Mouse (Mus musculus) MEL (cell line): Measurements from ENCODE around the gene Ebf3. TPM values are rescaled to one million over a fixed set of nuclear protein-coding genes. Genes with fewer than 3 reads are reported as not detected.

Experiments used
- DNase-seq: peaks from one replicate; pipeline ENCODE4 v3.0.0; 2011; ENCODE audit warnings: low read depth, low spot score
- H3K27ac ChIP-seq: 2 replicates; pipeline ENCODE4 v1.5.1; 2012; ENCODE audit warnings: low read depth, mild to moderate bottlenecking, control low read depth, low read length, moderate library complexity; ENCODE audit not compliant: control insufficient read depth
- H3K27me3 ChIP-seq, 2 experiments: fragments of 150-350 bp in 1 of 2; sonication (generic) in 1 of 2; 2 replicates each; pipeline ENCODE4 v1.6.1; 2012; ENCODE audit warnings: low read length in 2 of 2, mild to moderate bottlenecking in 2 of 2, improper control_type of control experiment in 1 of 2, moderate library complexity in 1 of 2; ENCODE audit not compliant: insufficient read depth in 2 of 2, control insufficient read depth in 1 of 2
- H3K36me3 ChIP-seq, 2 experiments: 2 replicates each; pipeline ENCODE4 v1.6.1; 2012 to 2014; ENCODE audit warnings: low read length in 2 of 2, improper control_type of control experiment in 1 of 2, inconsistent platforms in 1 of 2, mild to moderate bottlenecking in 1 of 2; ENCODE audit not compliant: insufficient read depth in 2 of 2, control insufficient read depth in 1 of 2
- H3K4me1 ChIP-seq, 2 experiments: fragments of 150-350 bp in 1 of 2; sonication (generic) in 1 of 2; 2 replicates each; pipeline ENCODE4 v1.6.1; 2012; ENCODE audit warnings: low read length in 2 of 2, improper control_type of control experiment in 1 of 2, mild to moderate bottlenecking in 1 of 2; ENCODE audit not compliant: insufficient read depth in 2 of 2, control insufficient read depth in 1 of 2
- H3K4me3 ChIP-seq, 2 experiments: fragments of 150-350 bp in 1 of 2; sonication (generic) in 1 of 2; 2 replicates each; pipeline ENCODE4 v1.5.1; 2012; ENCODE audit warnings: low read depth in 2 of 2, low read length in 2 of 2, mild to moderate bottlenecking in 2 of 2, moderate library complexity in 2 of 2, control low read depth in 1 of 2, improper control_type of control experiment in 1 of 2; ENCODE audit not compliant: control insufficient read depth in 1 of 2, insufficient read depth in 1 of 2
- H3K79me2 ChIP-seq: 2 replicates; pipeline ENCODE4 v1.6.1; 2012; ENCODE audit warnings: mild to moderate bottlenecking, low read length, moderate library complexity; ENCODE audit not compliant: control insufficient read depth, poor library complexity, insufficient read depth
- H3K9ac ChIP-seq: 2 replicates; pipeline ENCODE4 v1.6.1; 2012; ENCODE audit warnings: low read depth, mild to moderate bottlenecking, control low read depth, low read length, moderate library complexity; ENCODE audit not compliant: control insufficient read depth, poor library complexity, severe bottlenecking
- H3K9me3 ChIP-seq: fragments of 150-350 bp; sonication (generic); replicated peaks from 2 replicates; pipeline ENCODE4 v1.6.1; 2012; ENCODE audit warnings: mild to moderate bottlenecking, low read length, improper control_type of control experiment, moderate library complexity; ENCODE audit not compliant: insufficient read depth
- BHLHE40 ChIP-seq: IDR thresholded peaks from 2 replicates; pipeline ENCODE4 v1.6.1; 2012; ENCODE audit warnings: low read depth, mild to moderate bottlenecking, inconsistent platforms, low read length, improper control_type of control experiment, borderline replicate concordance
- CHD1 ChIP-seq: IDR thresholded peaks from 2 replicates; pipeline ENCODE4 v1.6.1; 2012; ENCODE audit warnings: low read depth, mild to moderate bottlenecking, inconsistent platforms, low read length, improper control_type of control experiment
- CHD2 ChIP-seq: IDR thresholded peaks from 2 replicates; pipeline ENCODE4 v1.6.1; 2011; ENCODE audit warnings: low read length, improper control_type of control experiment
- CTCF ChIP-seq, 3 experiments: IDR thresholded peaks in 2 of 3; conservative IDR thresholded peaks in 1 of 3; 2 replicates each; pipeline ENCODE4 v1.5.1; 2011 to 2012; ENCODE audit warnings: low read length in 3 of 3, low read depth in 2 of 3, mild to moderate bottlenecking in 2 of 3, improper control_type of control experiment in 1 of 3, inconsistent platforms in 1 of 3, mixed read lengths in 1 of 3, moderate library complexity in 1 of 3; ENCODE audit not compliant: control insufficient read depth in 1 of 3, insufficient read depth in 1 of 3, poor library complexity in 1 of 3, severe bottlenecking in 1 of 3
- E2F4 ChIP-seq: IDR thresholded peaks from 2 replicates; pipeline ENCODE4 v1.6.1; 2011; ENCODE audit warnings: low read depth, low read length, improper control_type of control experiment, borderline replicate concordance
- ELF1 ChIP-seq: IDR thresholded peaks from 2 replicates; pipeline ENCODE4 v1.6.1; 2014; ENCODE audit warnings: low read depth, mild to moderate bottlenecking, inconsistent platforms, low read length, improper control_type of control experiment, moderate library complexity
- EP300 ChIP-seq, 2 experiments: IDR thresholded peaks; 2 replicates each; pipeline ENCODE4 v1.6.1; 2011; ENCODE audit warnings: improper control_type of control experiment in 2 of 2, low read length in 2 of 2, low read depth in 1 of 2, mild to moderate bottlenecking in 1 of 2
- HCFC1 ChIP-seq: IDR thresholded peaks from 2 replicates; pipeline ENCODE4 v1.6.1; 2012; ENCODE audit warnings: low read depth, mild to moderate bottlenecking, inconsistent platforms, low read length, improper control_type of control experiment, moderate library complexity
- JUND ChIP-seq: IDR thresholded peaks from 2 replicates; pipeline ENCODE4 v1.6.1; 2011; ENCODE audit warnings: low read depth, mild to moderate bottlenecking, improper control_type of control experiment, low read length
- KAT2A ChIP-seq: conservative IDR thresholded peaks from 2 replicates; pipeline ENCODE4 v1.6.1; 2012; ENCODE audit warnings: low read depth, low read length, improper control_type of control experiment, inconsistent platforms
- MAX ChIP-seq: IDR thresholded peaks from 2 replicates; pipeline ENCODE4 v1.6.1; 2011; ENCODE audit warnings: low read length, improper control_type of control experiment
- MAZ ChIP-seq: IDR thresholded peaks from 2 replicates; pipeline ENCODE4 v1.6.1; 2012; ENCODE audit warnings: low read depth, mild to moderate bottlenecking, inconsistent platforms, low read length, improper control_type of control experiment
- MEF2A ChIP-seq: IDR thresholded peaks from 2 replicates; pipeline ENCODE4 v1.6.1; 2014; ENCODE audit warnings: low read depth, mild to moderate bottlenecking, inconsistent platforms, low read length, improper control_type of control experiment; ENCODE audit not compliant: poor library complexity, insufficient replicate concordance, severe bottlenecking; ENCODE audit errors: extremely low read depth
- MXI1 ChIP-seq: IDR thresholded peaks from 2 replicates; pipeline ENCODE4 v1.6.1; 2011; ENCODE audit warnings: mild to moderate bottlenecking, low read depth, low read length, improper control_type of control experiment
- MYC ChIP-seq: IDR thresholded peaks from 2 replicates; pipeline ENCODE4 v1.6.1; 2011; ENCODE audit warnings: low read depth, mild to moderate bottlenecking, low read length, improper control_type of control experiment, moderate library complexity
- NELFE ChIP-seq: IDR thresholded peaks from 2 replicates; pipeline ENCODE4 v1.6.1; 2011; ENCODE audit warnings: low read depth, low read length, improper control_type of control experiment
- NRF1 ChIP-seq: IDR thresholded peaks from 2 replicates; pipeline ENCODE4 v1.6.1; 2014; ENCODE audit warnings: low read depth, mild to moderate bottlenecking, inconsistent platforms, low read length, improper control_type of control experiment, moderate library complexity; ENCODE audit not compliant: poor library complexity, insufficient read depth, severe bottlenecking
- POLR2A ChIP-seq, 2 experiments: IDR thresholded peaks; 2 replicates each; pipeline ENCODE4 v1.6.1; 2011 to 2012; ENCODE audit warnings: low read length in 2 of 2, mild to moderate bottlenecking in 2 of 2, control low read depth in 1 of 2, improper control_type of control experiment in 1 of 2, low read depth in 1 of 2, moderate library complexity in 1 of 2; ENCODE audit not compliant: control insufficient read depth in 1 of 2, insufficient read depth in 1 of 2, poor library complexity in 1 of 2
- POLR2AphosphoS2 ChIP-seq: IDR thresholded peaks from 2 replicates; pipeline ENCODE4 v1.6.1; 2011; ENCODE audit warnings: low read length, improper control_type of control experiment
- POLR2AphosphoS5 ChIP-seq: IDR thresholded peaks from 2 replicates; pipeline ENCODE4 v1.6.1; 2012; ENCODE audit warnings: low read depth, borderline replicate concordance, mild to moderate bottlenecking, inconsistent platforms, low read length, moderate library complexity, mixed read lengths
- SMC3 ChIP-seq: IDR thresholded peaks from 2 replicates; pipeline ENCODE4 v1.6.1; 2011; ENCODE audit warnings: low read depth, low read length, improper control_type of control experiment
- TAL1 ChIP-seq: IDR thresholded peaks from 2 replicates; pipeline ENCODE4 v1.6.1; 2012; ENCODE audit warnings: mild to moderate bottlenecking, inconsistent platforms, low read length, moderate library complexity, mixed read lengths
- TBP ChIP-seq: IDR thresholded peaks from 2 replicates; pipeline ENCODE4 v1.8.0; 2011; ENCODE audit warnings: low read depth, low read length, improper control_type of control experiment
- TCF12 ChIP-seq: IDR thresholded peaks from 2 replicates; pipeline ENCODE4 v1.6.1; 2014; ENCODE audit warnings: low read depth, mild to moderate bottlenecking, inconsistent platforms, low read length, improper control_type of control experiment, moderate library complexity
- UBTF ChIP-seq: IDR thresholded peaks from 2 replicates; pipeline ENCODE4 v1.6.1; 2012; ENCODE audit warnings: low read depth, mild to moderate bottlenecking, inconsistent platforms, low read length, improper control_type of control experiment, moderate library complexity, borderline replicate concordance; ENCODE audit not compliant: insufficient read depth
- USF1 ChIP-seq: IDR thresholded peaks from 2 replicates; pipeline ENCODE4 v1.6.1; 2014; ENCODE audit warnings: low read depth, mild to moderate bottlenecking, inconsistent platforms, low read length, improper control_type of control experiment, moderate library complexity
- USF2 ChIP-seq, 2 experiments: IDR thresholded peaks; 2 replicates each; pipeline ENCODE4 v1.6.1; 2011 to 2012; ENCODE audit warnings: improper control_type of control experiment in 2 of 2, low read length in 2 of 2, borderline replicate concordance in 1 of 2, inconsistent platforms in 1 of 2, low read depth in 1 of 2, mild to moderate bottlenecking in 1 of 2; ENCODE audit not compliant: insufficient read depth in 1 of 2
- ZC3H11A ChIP-seq: IDR thresholded peaks from 2 replicates; pipeline ENCODE4 v1.6.1; 2012; ENCODE audit warnings: low read depth, mild to moderate bottlenecking, inconsistent platforms, low read length, improper control_type of control experiment
- ZKSCAN1 ChIP-seq: IDR thresholded peaks from 2 replicates; pipeline ENCODE4 v1.6.1; 2012; ENCODE audit warnings: low read depth, mild to moderate bottlenecking, inconsistent platforms, low read length, improper control_type of control experiment, moderate library complexity
- ZMIZ1 ChIP-seq: IDR thresholded peaks from 2 replicates; pipeline ENCODE4 v1.6.1; 2012; ENCODE audit warnings: low read depth, mild to moderate bottlenecking, inconsistent platforms, low read length, improper control_type of control experiment, moderate library complexity
- polyA plus RNA-seq, 2 experiments: library from polyadenylated mRNA; stranded (reverse) in 1 of 2; unstranded in 1 of 2; fragments of >175 nt in 1 of 2; fragments of >200 nt in 1 of 2; gene quantifications; 2 replicates each; pipeline versions ENCODE4 v1.2.1 to v1.2.4; 2012; ENCODE audit warnings: low replicate concordance in 2 of 2, low read depth in 1 of 2; ENCODE audit not compliant: insufficient read length in 2 of 2, insufficient read depth in 1 of 2, missing spikeins in 1 of 2
- total RNA-seq: library from RNA; depleted of rRNA; stranded (reverse); fragments of 300-350 nt; gene quantifications from 2 replicates; pipeline ENCODE4 v1.2.3, GENCODE M21; 2012

The Ebf3 gene
- total and polyA plus RNA-seq, 3 experiments: not detected

- Histone ChIP-seq H3K27me3 (no peaks in the 10 kb centered on the region), H3K36me3 (no peaks in the 10 kb centered on the region), H3K9ac (no peak overlapping the region), H3K4me1 (no peaks in the 10 kb centered on the region), H3K4me3 (no peak overlapping the region), H3K9me3 (no peaks in the 10 kb centered on the region)
- TF ChIP-seq MAX (no peak), MXI1 (no peak), EP300 (IDR thresholded peaks at IDR 0.05; ENCODE audit: low read depth in 1 of 2, low read length in 2 of 2) (no peak), ZKSCAN1 (no peak), TCF12 (no peak), CTCF (IDR thresholded peaks at IDR 0.05 in 2 of 3, conservative IDR thresholded peaks at IDR 0.05 in 1 of 3; ENCODE audit: control insufficient read depth in 1 of 3, insufficient read depth in 1 of 3, low read depth in 2 of 3, low read length in 3 of 3, poor library complexity in 1 of 3, severe bottlenecking in 1 of 3) (no peak), KAT2A (no peak), CHD2 (no peak), NELFE (no peak), MAZ (no peak), MEF2A (no peak), CHD1 (no peak), SMC3 (no peak), ELF1 (no peak), ZMIZ1 (no peak), E2F4 (no peak), USF1 (no peak), NRF1 (no peak), UBTF (no peak), USF2 (IDR thresholded peaks at IDR 0.05; ENCODE audit: borderline replicate concordance in 1 of 2, insufficient read depth in 1 of 2, low read depth in 1 of 2, low read length in 2 of 2) (no peak)
- TF ChIP-seq, all 39 proteins: peak for 0
- H3K79me2 ChIP-seq: no peaks in the 10 kb centered on the region
- H3K27ac ChIP-seq: no peak overlapping the region
- no peak for DNase-seq
Observed at GRCm38 (mm10) chr7:137172278-137172677, 142.0 kb downstream of the Ebf3 start.

- Histone ChIP-seq H3K4me1 (no peaks in the 10 kb centered on the region), H3K79me2 (no peaks in the 10 kb centered on the region), H3K9ac (no peak overlapping the region)
- DNase-seq: no peak
- TF ChIP-seq TAL1 (no peak), ZC3H11A (no peak), MEF2A (no peak), ZMIZ1 (no peak), POLR2AphosphoS5 (no peak), USF1 (no peak), HCFC1 (no peak), JUND (no peak), MYC (no peak), USF2 (IDR thresholded peaks at IDR 0.05; ENCODE audit: borderline replicate concordance in 1 of 2, insufficient read depth in 1 of 2, low read depth in 1 of 2, low read length in 2 of 2) (no peak), TCF12 (no peak), MAZ (no peak), BHLHE40 (no peak), POLR2A (IDR thresholded peaks at IDR 0.05; ENCODE audit: control insufficient read depth in 1 of 2, insufficient read depth in 1 of 2, low read depth in 1 of 2, low read length in 2 of 2, poor library complexity in 1 of 2) (no peak), NRF1 (no peak), ZKSCAN1 (no peak), POLR2AphosphoS2 (no peak), MXI1 (no peak), TBP (no peak), E2F4 (no peak)
- TF ChIP-seq, all 39 proteins: peak for 0
- Histone ChIP-seq H3K27ac (no peak overlapping the region), H3K27me3 (no peaks in the 10 kb centered on the region), H3K36me3 (no peaks in the 10 kb centered on the region), H3K9me3 (no peaks in the 10 kb centered on the region), H3K4me3 (no peak overlapping the region)
Observed at GRCm38 (mm10) chr7:137159086-137159485, 155.2 kb downstream of the Ebf3 start.
